Mouse (Mus musculus) kidney, adult 2 months (tissue): Measurements from ENCODE around the gene Ppp2r3c.

Experiments used
- CTCF ChIP-seq: fragments of 200-500 bp; conservative IDR thresholded peaks from 2 replicates; pipeline ENCODE4 v1.5.1; 2011; ENCODE audit warnings: low read depth, mild to moderate bottlenecking, control low read depth, low read length, moderate library complexity, mixed read lengths; ENCODE audit not compliant: insufficient read depth, insufficient read length
- POLR2A ChIP-seq: fragments of 200-500 bp; IDR thresholded peaks from one replicate; pipeline ENCODE4 v1.6.1; 2011; ENCODE audit warnings: low read depth, low read length, control low read depth

DNA sequence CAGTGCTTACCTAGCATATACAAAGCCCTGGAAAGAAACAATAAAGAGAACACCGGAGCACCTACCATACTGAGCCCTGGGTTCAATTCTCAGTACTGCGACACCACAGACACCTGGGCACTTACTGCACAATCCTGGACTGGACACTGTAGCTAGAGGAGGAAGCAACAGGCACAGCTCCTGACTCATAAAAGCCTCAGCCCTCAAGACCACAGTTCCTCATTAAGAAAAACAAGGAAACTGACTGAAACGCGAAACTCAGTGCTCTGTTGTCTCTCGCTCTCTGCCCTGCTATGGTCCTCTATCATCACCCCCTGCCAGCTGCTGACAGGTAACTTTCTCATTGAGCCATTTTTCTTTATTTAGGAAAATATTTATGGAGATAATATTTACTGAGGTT is 3.5 kb downstream of the Ppp2r3c start, which contains the start of gene 1110008L16Rik:
- TF ChIP-seq CTCF: no peak
- TF ChIP-seq POLR2A: no peak
